Mouse (Mus musculus): ENCODE measurements around the gene Itga9.

DNA sequence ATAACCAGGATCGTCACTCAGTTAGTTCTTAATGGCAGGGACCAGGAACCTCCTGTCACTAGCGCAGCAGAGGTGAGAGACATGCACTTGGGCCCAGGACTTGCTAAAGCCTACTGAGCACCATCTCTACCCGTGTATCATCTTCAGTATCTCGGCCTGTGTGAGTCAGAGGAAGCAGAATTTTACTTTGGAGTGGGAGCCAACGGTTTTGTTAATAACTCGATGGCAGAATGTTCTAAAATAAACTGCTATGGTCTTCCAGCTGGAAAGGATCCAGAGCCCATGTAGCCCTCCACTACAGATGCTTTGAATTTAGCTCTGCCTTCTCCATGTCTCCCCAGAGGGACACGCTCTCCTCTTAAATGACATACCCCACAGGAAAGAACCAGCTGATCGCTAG lies 75.7 kb downstream of the Itga9 start:
- TF ChIP-seq EP300 (IDR thresholded peaks at IDR 0.05; ENCODE audit: low read depth), result no peak
- no peak for TF ChIP-seq CTCF (IDR thresholded peaks at IDR 0.05; ENCODE audit: low read depth)

All from liver, embryonic 14.5 days (tissue).